Mouse (Mus musculus) macrophage (primary cell): Measurements from ENCODE around the gene Tnk2. TPM values are rescaled to one million over a fixed set of nuclear protein-coding genes. Genes with fewer than 3 reads are reported as not detected.

Source experiments
- H3K27ac ChIP-seq: fragments of 350-480 bp; formaldehyde crosslinking; 2 replicates; pipeline ENCODE4 v1.9.0; 2021
- H3K36me3 ChIP-seq: fragments of 350-480 bp; formaldehyde crosslinking; 2 replicates; pipeline ENCODE4 v1.9.0; 2021; ENCODE audit errors: inconsistent target
- H3K4me3 ChIP-seq: fragments of 350-480 bp; formaldehyde crosslinking; 2 replicates; pipeline ENCODE4 v1.9.0; 2021; ENCODE audit errors: inconsistent target
- H3K79me2 ChIP-seq: fragments of 350-480 bp; formaldehyde crosslinking; 2 replicates; pipeline ENCODE4 v1.9.0; 2021; ENCODE audit errors: inconsistent target
- WGBS: methylation state at CpG from one replicate; pipeline ENCODE4 v1.1.7; 2026; ENCODE audit warnings: inconsistent platforms; ENCODE audit not compliant: missing documents; 5-methylcytosine and 5-hydroxymethylcytosine counted together
- polyA plus RNA-seq: library from polyadenylated mRNA; stranded (reverse); fragments of 250-400 nt; gene quantifications from 3 replicates; pipeline ENCODE4 v1.2.4, GENCODE M21; 2018; ENCODE audit warnings: inconsistent platforms
- total RNA-seq, 78 experiments: library from RNA; depleted of rRNA; stranded (reverse); fragments of 250-400 nt; gene quantifications; 1 replicate in 9 of 78; 2 replicates in 24 of 78; 3 replicates in 43 of 78; 4 replicates in 2 of 78; pipeline ENCODE4 v1.2.4; 2018; ENCODE audit warnings: inconsistent platforms in 56 of 78

Tnk2 gene
- total RNA-seq (2018; cell fraction: chromatin; rRNA removed): 10 to 100 TPM in 1 of 26 experiments, 1 to 10 TPM in 25; 1.3 to 10.7 (median 4.9) TPM
- total RNA-seq (2018; cell fraction: cytosol; rRNA removed): 1 to 10 TPM in 23 of 26 experiments, under 1 TPM in 3; 0.84 to 3.3 (median 1.7) TPM
- total RNA-seq (2018; cell fraction: nucleus; rRNA removed): 1 to 10 TPM; 1.1 to 8.8 (median 2.6) TPM
- 0.66 to 3.8 TPM (median 1.1 TPM) in 3 replicates for polyA plus RNA-seq

GRCm38 (mm10) chr16:32643661-32644061 lies at the start of gene Tnk2:
Tnk2 (plus strand) TSS chr16:32643874.
- Histone ChIP-seq H3K79me2 (no peaks in the 10 kb centered on the region), H3K27ac (no peak within 1 kb of the TSS), H3K4me3 (no peak within 1 kb of the TSS), H3K36me3 (no peaks in the 10 kb centered on the region)
- WGBS: 0% methylated on average over 16 of the region's 40 CpGs

- H3K36me3 ChIP-seq: no peaks in the 10 kb centered on the region
- WGBS: 65% methylated on average over 5 of the region's 5 CpGs
- H3K79me2 ChIP-seq: no peaks in the 10 kb centered on the region
- no peak overlapping the region for H3K4me3 ChIP-seq
- no peak overlapping the region for H3K27ac ChIP-seq
Measured at GRCm38 (mm10) chr16:32593916-32594315, 49.8 kb upstream of the Tnk2 start.

GRCm38 (mm10) chr16:32594701-32595100 lies 49.0 kb upstream of the Tnk2 start:
- Histone ChIP-seq H3K36me3 (no peaks in the 10 kb centered on the region), H3K4me3 (no peak overlapping the region), H3K27ac (no peak overlapping the region), H3K79me2 (no peaks in the 10 kb centered on the region)
- 78% methylated on average over 5 of the region's 5 CpGs for WGBS

GRCm38 (mm10) chr16:32595142-32595855 lies 48.4 kb upstream of the Tnk2 start:
- Histone ChIP-seq H3K27ac (peak overlapping the region; percentile 10; the same call in 1 of the 2 replicates), H3K4me3 (no peak overlapping the region), H3K79me2 (no peaks in the 10 kb centered on the region), H3K36me3 (no peaks in the 10 kb centered on the region)
- 46% methylated on average over 9 of the region's 10 CpGs for WGBS

- no peak overlapping the region for H3K4me3 ChIP-seq
- H3K27ac ChIP-seq: peak overlapping the region; percentile 73
- H3K36me3 ChIP-seq: no peaks in the 10 kb centered on the region
- 37% methylated on average over 4 of the region's 4 CpGs for WGBS
- H3K79me2 ChIP-seq: no peaks in the 10 kb centered on the region
Measured at GRCm38 (mm10) chr16:32597909-32598381, 45.7 kb upstream of the Tnk2 start.

GRCm38 (mm10) chr16:32599151-32599550 lies 44.5 kb upstream of the Tnk2 start:
- Histone ChIP-seq H3K79me2 (no peaks in the 10 kb centered on the region), H3K36me3 (no peaks in the 10 kb centered on the region), H3K4me3 (no peak overlapping the region), H3K27ac (peak overlapping the region; percentile 73)
- WGBS: 0% methylated on average over 1 of the region's 1 CpGs

- 100% methylated on average over 3 of the region's 3 CpGs for WGBS
- H3K79me2 ChIP-seq: no peaks in the 10 kb centered on the region
- H3K27ac ChIP-seq: no peak overlapping the region
- no peak overlapping the region for H3K4me3 ChIP-seq
- H3K36me3 ChIP-seq: no peaks in the 10 kb centered on the region
Measured at GRCm38 (mm10) chr16:32602193-32602685, 41.4 kb upstream of the Tnk2 start.

- peak overlapping the region; percentile 45 for H3K27ac ChIP-seq
- no peaks in the 10 kb centered on the region for H3K36me3 ChIP-seq
- WGBS: 76% methylated on average over 7 of the region's 7 CpGs
- peaks cover 35% of the 10 kb centered on the region for H3K79me2 ChIP-seq
- no peak overlapping the region; the same call in 1 of the 2 replicates for H3K4me3 ChIP-seq
Measured at GRCm38 (mm10) chr16:32607562-32608343, 35.9 kb upstream of the Tnk2 start.

GRCm38 (mm10) chr16:32608344-32608711 lies 35.3 kb upstream of the Tnk2 start:
- 14% methylated on average over 8 of the region's 8 CpGs for WGBS
- H3K36me3 ChIP-seq: no peaks in the 10 kb centered on the region
- H3K79me2 ChIP-seq: peaks cover 38% of the 10 kb centered on the region
- peak overlapping the region; percentile 62; the same call in 1 of the 2 replicates for H3K4me3 ChIP-seq
- peak overlapping the region; percentile 45 for H3K27ac ChIP-seq

- H3K36me3 ChIP-seq: no peaks in the 10 kb centered on the region
- WGBS: under 1% methylated on average over 63 of the region's 73 CpGs
- peak within 1 kb of the TSS; percentile 49 for H3K27ac ChIP-seq
- H3K4me3 ChIP-seq: peak within 1 kb of the TSS; percentile 62
- H3K79me2 ChIP-seq: peaks cover 38% of the 10 kb centered on the region
Measured at GRCm38 (mm10) chr16:32608712-32609400, 34.8 kb upstream of the Tnk2 start, which contains the start of gene Tfrc. Tfrc (plus strand) TSS chr16:32608920.

GRCm38 (mm10) chr16:32609401-32609779 lies 34.3 kb upstream of the Tnk2 start:
- WGBS: under 1% methylated on average over 14 of the region's 14 CpGs
- Histone ChIP-seq H3K4me3 (peak overlapping the region; percentile 62), H3K79me2 (peaks cover 38% of the 10 kb centered on the region), H3K27ac (peak overlapping the region; percentile 49), H3K36me3 (0 out of 2 replicates have a peak, but pooled peaks cover 1% of the 10 kb centered on the region)

GRCm38 (mm10) chr16:32610460-32611255 lies 33.0 kb upstream of the Tnk2 start:
- Histone ChIP-seq H3K4me3 (peak overlapping the region; percentile 62), H3K36me3 (0 out of 2 replicates have a peak, but pooled peaks cover 14% of the 10 kb centered on the region), H3K79me2 (peaks cover 38% of the 10 kb centered on the region), H3K27ac (0 out of 2 replicates have a peak overlapping the region, but pooled peaks have one; percentile 0)
- 69% methylated on average over 5 of the region's 5 CpGs for WGBS

- Histone ChIP-seq H3K4me3 (no peak overlapping the region), H3K27ac (no peak overlapping the region), H3K36me3 (peaks cover 23% of the 10 kb centered on the region), H3K79me2 (peaks cover 38% of the 10 kb centered on the region)
- 92% methylated on average over 1 of the region's 1 CpGs for WGBS
Measured at GRCm38 (mm10) chr16:32612052-32612451, 31.6 kb upstream of the Tnk2 start.
